Mouse (Mus musculus) spleen, adult 18-20 months (tissue): ENCODE results near the gene Nmur1.
A peak's percentile ranks its signal among the peaks of the same experiment; 100 is the strongest.
"Not testable (repeated sequence)": the region's sequence is repeated elsewhere in the genome, so short reads cannot be mapped to it uniquely, and the experiment has no call there.

Experiments
- DNase-seq, 2 experiments: peaks; one replicate each; pipeline ENCODE4 v3.0.0; 2022; ENCODE audit warnings: mixed read lengths in 2 of 2

Gene Nmur1

GRCm38 (mm10) chr1:86426128-86426527 lies at the start of gene Nmur1, which contains the start of gene Tex44:
Nmur1 (minus strand) TSS chr1:86426228.
Tex44 (plus strand) TSS chr1:86426329.
- no peak for DNase-seq

GRCm38 (mm10) chr1:86473109-86473760 lies 47.2 kb upstream of the Nmur1 start:
- no peak for DNase-seq

- DNase-seq, result no peak
These were observed 46.3 kb upstream of the Nmur1 start for GRCm38 (mm10) chr1:86472197-86472952.

GRCm38 (mm10) chr1:86471504-86471961 lies 45.5 kb upstream of the Nmur1 start:
- DNase-seq, result not testable (repeated sequence)

GRCm38 (mm10) chr1:86470519-86471181 lies 44.6 kb upstream of the Nmur1 start:
- DNase-seq, result peak in 1 of 2 experiments; percentile 39

- no peak for DNase-seq
These were observed 43.8 kb upstream of the Nmur1 start for GRCm38 (mm10) chr1:86469876-86470275.

- no peak for DNase-seq
These were observed 41.4 kb upstream of the Nmur1 start for GRCm38 (mm10) chr1:86467416-86467815.

- no peak for DNase-seq
These were observed 38.8 kb upstream of the Nmur1 start for GRCm38 (mm10) chr1:86464875-86465224.

GRCm38 (mm10) chr1:86464223-86464874 lies 38.3 kb upstream of the Nmur1 start:
- DNase-seq, result no peak

- DNase-seq, result no peak
These were observed 33.3 kb upstream of the Nmur1 start for GRCm38 (mm10) chr1:86459371-86459770.

- DNase-seq, result no peak
These were observed 31.0 kb upstream of the Nmur1 start for GRCm38 (mm10) chr1:86456892-86457581.

- no peak for DNase-seq
These were observed 26.7 kb upstream of the Nmur1 start for GRCm38 (mm10) chr1:86452713-86453112.

- DNase-seq, result no peak
These were observed 23.9 kb upstream of the Nmur1 start for GRCm38 (mm10) chr1:86449966-86450365.

GRCm38 (mm10) chr1:86448272-86448671 lies 22.2 kb upstream of the Nmur1 start:
- no peak for DNase-seq

GRCm38 (mm10) chr1:86447596-86448171 lies 21.7 kb upstream of the Nmur1 start:
- no peak for DNase-seq

- DNase-seq, result no peak
These were observed 17.6 kb upstream of the Nmur1 start for GRCm38 (mm10) chr1:86443386-86444172.

GRCm38 (mm10) chr1:86442832-86443231 lies 16.8 kb upstream of the Nmur1 start:
- DNase-seq, result no peak

- DNase-seq, result peak; percentile 77 to 81
These were observed 16.2 kb upstream of the Nmur1 start for GRCm38 (mm10) chr1:86441980-86442831.

- DNase-seq, result no peak
These were observed 15.6 kb upstream of the Nmur1 start for GRCm38 (mm10) chr1:86441724-86441979.

- peak; percentile 70 to 72 for DNase-seq
These were observed 15.1 kb upstream of the Nmur1 start for GRCm38 (mm10) chr1:86440887-86441723.
